Mouse (Mus musculus) kidney, adult 2 months (tissue): Measurements from ENCODE around the gene E2f7. TPM values are rescaled to one million over a fixed set of nuclear protein-coding genes. Genes with fewer than 3 reads are reported as not detected.

Source experiments
- DNase-seq: peaks from one replicate; pipeline ENCODE4 v3.0.0; 2021
- H3K27ac ChIP-seq: fragments of 200-500 bp; 2 replicates; pipeline ENCODE4 v1.5.1; 2012; ENCODE audit warnings: low read depth, low read length, control low read depth, inconsistent platforms; ENCODE audit not compliant: insufficient read depth
- H3K27me3 ChIP-seq: fragments of 200-500 bp; replicated peaks from 2 replicates; pipeline ENCODE4 v1.6.1; 2012; ENCODE audit warnings: mild to moderate bottlenecking, moderate library complexity, low read length, inconsistent platforms; ENCODE audit not compliant: control insufficient read depth, insufficient read depth
- H3K36me3 ChIP-seq: fragments of 200-500 bp; 2 replicates; pipeline ENCODE4 v1.6.1; 2012; ENCODE audit warnings: mild to moderate bottlenecking, moderate library complexity, low read length, inconsistent platforms; ENCODE audit not compliant: control insufficient read depth, insufficient read depth
- H3K4me1 ChIP-seq: fragments of 200-500 bp; 2 replicates; pipeline ENCODE4 v1.6.1; 2011; ENCODE audit warnings: low read length; ENCODE audit not compliant: control insufficient read depth, insufficient read depth
- H3K4me3 ChIP-seq: fragments of 200-500 bp; 2 replicates; pipeline ENCODE4 v1.5.1; 2011; ENCODE audit warnings: mild to moderate bottlenecking, low read depth, low read length, control low read depth; ENCODE audit not compliant: insufficient read depth
- CTCF ChIP-seq: fragments of 200-500 bp; conservative IDR thresholded peaks from 2 replicates; pipeline ENCODE4 v1.5.1; 2011; ENCODE audit warnings: low read depth, mild to moderate bottlenecking, control low read depth, low read length, moderate library complexity, mixed read lengths; ENCODE audit not compliant: insufficient read depth, insufficient read length
- POLR2A ChIP-seq: fragments of 200-500 bp; IDR thresholded peaks from one replicate; pipeline ENCODE4 v1.6.1; 2011; ENCODE audit warnings: low read depth, low read length, control low read depth
- WGBS: fragments of 180-500 bp; shearing (Covaris S2); methylation state at CpG from one replicate; pipeline ENCODE4 v1.1.7; 2018; 5-methylcytosine and 5-hydroxymethylcytosine counted together
- polyA plus RNA-seq: library from polyadenylated mRNA; depleted of rRNA; stranded (reverse); fragments of >200 nt; gene quantifications from 2 replicates; pipeline ENCODE4 v1.2.3, GENCODE M21; 2012

The E2f7 gene
- polyA plus RNA-seq, 1 experiment = 0.09 TPM

GRCm38 (mm10) chr10:110733343-110733742, 11.9 kb upstream of the E2f7 start:
- TF ChIP-seq POLR2A = no peak
- peak; percentile 83 for TF ChIP-seq CTCF
- WGBS = 18% methylated on average over 6 of the region's 6 CpGs
- Histone ChIP-seq H3K4me1 (no peaks in the 10 kb centered on the region), H3K36me3 (no peaks in the 10 kb centered on the region), H3K27me3 (no peaks in the 10 kb centered on the region), H3K27ac (no peak overlapping the region), H3K4me3 (no peak overlapping the region)
- DNase-seq = peak; percentile 69

GRCm38 (mm10) chr10:110743701-110744100, 1.5 kb upstream of the E2f7 start:
- Histone ChIP-seq H3K36me3 (no peaks in the 10 kb centered on the region), H3K27ac (no peak overlapping the region), H3K27me3 (no peaks in the 10 kb centered on the region; the same call in 1 of the 2 replicates), H3K4me3 (no peak overlapping the region), H3K4me1 (no peaks in the 10 kb centered on the region)
- TF ChIP-seq CTCF (no peak), POLR2A (no peak)
- DNase-seq = no peak
- 92% methylated on average over 6 of the region's 6 CpGs for WGBS

GRCm38 (mm10) chr10:110744120-110744519, 1.1 kb upstream of the E2f7 start:
- Histone ChIP-seq H3K27ac (no peak overlapping the region), H3K4me3 (no peak overlapping the region), H3K4me1 (no peaks in the 10 kb centered on the region), H3K36me3 (no peaks in the 10 kb centered on the region), H3K27me3 (no peaks in the 10 kb centered on the region; the same call in 1 of the 2 replicates)
- TF ChIP-seq POLR2A = no peak
- TF ChIP-seq CTCF = no peak
- 72% methylated on average over 12 of the region's 12 CpGs for WGBS
- DNase-seq = no peak

- H3K27me3 ChIP-seq = no peaks in the 10 kb centered on the region; the same call in 1 of the 2 replicates
- H3K27ac ChIP-seq = no peak overlapping the region
- DNase-seq = no peak
- H3K4me1 ChIP-seq = no peaks in the 10 kb centered on the region
- no peak for TF ChIP-seq POLR2A
- no peak for TF ChIP-seq CTCF
- no peaks in the 10 kb centered on the region for H3K36me3 ChIP-seq
- peak overlapping the region; percentile 91 for H3K4me3 ChIP-seq
- WGBS = under 1% methylated on average over 23 of the region's 23 CpGs
These were observed 397 bp downstream of the E2f7 start for GRCm38 (mm10) chr10:110745640-110746032.

- DNase-seq = no peak
- Histone ChIP-seq H3K4me3 (no peak overlapping the region), H3K4me1 (no peaks in the 10 kb centered on the region), H3K36me3 (no peaks in the 10 kb centered on the region), H3K27ac (no peak overlapping the region), H3K27me3 (no peaks in the 10 kb centered on the region; the same call in 1 of the 2 replicates)
- 99% methylated on average over 9 of the region's 9 CpGs for WGBS
- no peak for TF ChIP-seq CTCF
- no peak for TF ChIP-seq POLR2A
These were observed 3.8 kb downstream of the E2f7 start for GRCm38 (mm10) chr10:110749081-110749480.

- H3K36me3 ChIP-seq = no peaks in the 10 kb centered on the region
- no peak for DNase-seq
- H3K4me1 ChIP-seq = no peaks in the 10 kb centered on the region
- H3K4me3 ChIP-seq = no peak overlapping the region
- no peak for TF ChIP-seq POLR2A
- TF ChIP-seq CTCF = no peak
- 92% methylated on average over 9 of the region's 9 CpGs for WGBS
- no peak overlapping the region for H3K27ac ChIP-seq
- H3K27me3 ChIP-seq = no peaks in the 10 kb centered on the region; the same call in 1 of the 2 replicates
These were observed 4.5 kb downstream of the E2f7 start for GRCm38 (mm10) chr10:110749510-110750305.

- 0 out of 2 replicates have a peak overlapping the region, but pooled peaks have one; percentile 55 for H3K27ac ChIP-seq
These were observed 7.6 kb downstream of the E2f7 start for GRCm38 (mm10) chr10:110752849-110753248.

More at GRCm38 (mm10) chr10:110752849-110753248, 7.6 kb downstream of the E2f7 start:
- H3K4me3 ChIP-seq = no peak overlapping the region
- TF ChIP-seq POLR2A (no peak), CTCF (no peak)
- no peaks in the 10 kb centered on the region for H3K27me3 ChIP-seq
- DNase-seq = peak; percentile 17
- no peaks in the 10 kb centered on the region for H3K4me1 ChIP-seq
- 55% methylated on average over 3 of the region's 3 CpGs for WGBS
- H3K36me3 ChIP-seq = no peaks in the 10 kb centered on the region
